Mouse (Mus musculus) forebrain, postnatal 0 days (tissue): Measurements from ENCODE around the gene Hoxd11. TPM values are rescaled to one million over a fixed set of nuclear protein-coding genes. Genes with fewer than 3 reads are reported as not detected.
A peak's percentile ranks its signal among the peaks of the same experiment; 100 is the strongest.

ENCODE experiments used
- ATAC-seq: fragments of 200-750 bp; cut with Nextera tagmentation; 2 replicates; pipeline ENCODE4 v1.8.0; 2017; ENCODE audit warnings: mild to moderate bottlenecking, moderate library complexity
- DNase-seq: peaks from one replicate; pipeline ENCODE4 v3.0.0-alpha.2; 2015
- H3K27ac ChIP-seq: fragments of 300-500 bp; sonication (generic); 2 replicates; pipeline ENCODE4 v1.5.1; 2014; ENCODE audit warnings: low read depth, mild to moderate bottlenecking, antibody characterized with exemption, low read length, moderate library complexity, mixed read lengths
- H3K27me3 ChIP-seq: fragments of 300-500 bp; sonication (generic); 2 replicates; pipeline ENCODE4 v1.6.1; 2014; ENCODE audit warnings: mild to moderate bottlenecking, low read length, mixed read lengths; ENCODE audit not compliant: insufficient read depth
- H3K36me3 ChIP-seq: fragments of 300-500 bp; sonication (generic); 2 replicates; pipeline ENCODE4 v1.6.1; 2014; ENCODE audit warnings: mild to moderate bottlenecking, moderate library complexity; ENCODE audit not compliant: insufficient read depth
- H3K4me1 ChIP-seq: fragments of 300-500 bp; sonication (generic); 2 replicates; pipeline ENCODE4 v1.6.1; 2014; ENCODE audit warnings: antibody characterized with exemption; ENCODE audit not compliant: insufficient read depth
- H3K4me2 ChIP-seq: fragments of 300-500 bp; sonication (generic); 2 replicates; pipeline ENCODE4 v1.6.1; 2014; ENCODE audit warnings: low read depth, mild to moderate bottlenecking, moderate library complexity
- H3K4me3 ChIP-seq: fragments of 300-500 bp; sonication (generic); 2 replicates; pipeline ENCODE4 v1.5.1; 2014; ENCODE audit warnings: low read depth, low read length, mixed read lengths
- H3K9ac ChIP-seq: fragments of 300-500 bp; sonication (generic); 2 replicates; pipeline ENCODE4 v1.6.1; 2014; ENCODE audit warnings: mild to moderate bottlenecking
- H3K9me3 ChIP-seq: fragments of 300-500 bp; sonication (generic); 2 replicates; pipeline ENCODE4 v1.6.1; 2016; ENCODE audit warnings: low read length
- CTCF ChIP-seq: sonication (generic); IDR thresholded peaks from 2 replicates; pipeline ENCODE4 v1.5.1; 2016; ENCODE audit warnings: antibody characterized with exemption, control low read depth, low read depth
- WGBS: fragments of 180-500 bp; shearing (Covaris S2); extraction: QIAGEN DNeasy Blood & Tissue Kit; methylation state at CpG from one replicate; pipeline ENCODE4 v1.1.7; 2014; 5-methylcytosine and 5-hydroxymethylcytosine counted together
- polyA plus RNA-seq: library from polyadenylated mRNA; unstranded; fragments of >200 nt; fragmentation: Nextera tagmentation; extraction: Ambion mirVana; gene quantifications from 2 replicates; pipeline ENCODE4 v1.2.1, GENCODE M21; 2015
- total RNA-seq: library from RNA; depleted of rRNA; stranded (reverse); fragments of >200 nt; gene quantifications from 2 replicates; pipeline ENCODE4 v1.2.3, GENCODE M21; 2014

The Hoxd11 gene
- total and polyA plus RNA-seq, 2 experiments from 2014 or later, result not detected

DNA sequence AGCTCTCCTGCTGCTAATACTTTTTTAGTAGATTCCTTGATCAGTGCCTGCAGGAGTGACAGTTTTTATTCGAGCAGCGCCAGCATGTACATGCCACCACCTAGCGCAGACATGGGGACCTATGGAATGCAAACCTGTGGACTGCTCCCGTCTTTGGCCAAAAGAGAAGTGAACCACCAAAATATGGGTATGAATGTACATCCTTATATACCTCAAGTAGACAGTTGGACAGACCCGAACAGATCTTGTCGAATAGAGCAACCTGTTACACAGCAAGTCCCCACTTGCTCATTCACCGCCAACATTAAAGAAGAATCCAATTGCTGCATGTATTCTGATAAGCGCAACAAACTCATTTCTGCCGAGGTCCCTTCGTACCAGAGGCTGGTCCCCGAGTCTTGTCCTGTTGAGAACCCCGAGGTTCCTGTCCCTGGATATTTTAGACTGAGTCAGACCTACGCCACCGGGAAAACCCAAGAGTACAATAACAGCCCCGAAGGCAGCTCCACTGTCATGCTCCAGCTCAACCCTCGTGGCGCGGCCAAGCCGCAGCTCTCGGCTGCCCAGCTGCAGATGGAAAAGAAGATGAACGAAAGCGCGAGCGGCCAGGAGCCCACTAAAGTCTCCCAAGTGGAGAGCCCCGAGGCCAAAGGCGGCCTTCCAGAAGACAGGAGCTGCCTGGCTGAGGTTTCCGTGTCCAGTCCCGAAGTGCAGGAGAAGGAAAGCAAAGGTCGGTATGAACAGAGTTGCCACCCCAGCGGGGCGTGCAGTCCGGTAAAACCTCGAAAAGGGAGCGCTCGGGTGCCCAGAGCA is 12.8 kb downstream of the Hoxd11 start:
- H3K4me2 ChIP-seq, result no peak overlapping the region
- 0 out of 2 replicates have a peak, but pooled peaks cover 4% of the 10 kb centered on the region for H3K9me3 ChIP-seq
- WGBS, result 4% methylated on average over 35 of the region's 35 CpGs
- no peak overlapping the region for H3K9ac ChIP-seq
- H3K27ac ChIP-seq, result no peak overlapping the region
- H3K4me1 ChIP-seq, result no peaks in the 10 kb centered on the region
- no peak for TF ChIP-seq CTCF
- no peak for ATAC-seq
- no peaks in the 10 kb centered on the region for H3K36me3 ChIP-seq
- H3K27me3 ChIP-seq, result peaks cover 94% of the 10 kb centered on the region
- H3K4me3 ChIP-seq, result no peak overlapping the region
- DNase-seq, result no peak

DNA sequence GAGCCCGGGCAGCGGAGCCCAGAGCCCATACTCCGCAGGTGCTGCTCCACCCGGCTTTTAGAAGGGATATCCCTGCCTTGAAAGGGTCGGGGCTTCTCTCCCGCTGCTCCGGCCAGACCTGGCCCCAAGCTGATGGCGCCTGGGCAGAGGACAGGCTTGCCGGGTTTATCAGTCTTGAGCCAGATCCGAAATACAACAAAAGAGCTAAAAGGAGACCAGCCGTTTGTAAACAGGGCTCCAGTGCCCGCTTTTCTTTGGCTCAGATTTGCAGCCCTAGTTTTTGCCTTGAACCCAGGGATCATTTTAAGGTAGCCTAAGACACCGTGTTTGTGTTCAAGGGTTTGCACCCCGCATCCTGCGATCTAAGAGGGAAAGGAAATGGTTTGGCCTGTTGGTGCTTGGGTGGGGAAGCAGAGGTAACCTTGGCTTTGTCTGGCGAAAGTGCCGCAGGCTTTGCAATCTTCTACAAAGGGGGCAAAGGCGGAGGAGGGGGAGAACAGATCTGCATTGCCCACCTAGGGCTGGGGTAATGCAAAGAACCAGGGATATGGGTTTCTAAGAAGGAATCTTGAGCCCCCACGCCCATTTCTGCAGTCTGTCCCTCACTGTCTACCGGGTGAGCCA is 13.6 kb downstream of the Hoxd11 start:
- no peak for DNase-seq
- H3K9me3 ChIP-seq, result 0 out of 2 replicates have a peak, but pooled peaks cover 4% of the 10 kb centered on the region
- TF ChIP-seq CTCF, result no peak
- H3K27me3 ChIP-seq, result peaks cover 94% of the 10 kb centered on the region
- 2% methylated on average over 20 of the region's 20 CpGs for WGBS
- H3K9ac ChIP-seq, result no peak overlapping the region
- no peak overlapping the region for H3K27ac ChIP-seq
- no peak overlapping the region for H3K4me3 ChIP-seq
- no peaks in the 10 kb centered on the region for H3K4me1 ChIP-seq
- H3K4me2 ChIP-seq, result no peak overlapping the region
- ATAC-seq, result no peak
- no peaks in the 10 kb centered on the region for H3K36me3 ChIP-seq

DNA sequence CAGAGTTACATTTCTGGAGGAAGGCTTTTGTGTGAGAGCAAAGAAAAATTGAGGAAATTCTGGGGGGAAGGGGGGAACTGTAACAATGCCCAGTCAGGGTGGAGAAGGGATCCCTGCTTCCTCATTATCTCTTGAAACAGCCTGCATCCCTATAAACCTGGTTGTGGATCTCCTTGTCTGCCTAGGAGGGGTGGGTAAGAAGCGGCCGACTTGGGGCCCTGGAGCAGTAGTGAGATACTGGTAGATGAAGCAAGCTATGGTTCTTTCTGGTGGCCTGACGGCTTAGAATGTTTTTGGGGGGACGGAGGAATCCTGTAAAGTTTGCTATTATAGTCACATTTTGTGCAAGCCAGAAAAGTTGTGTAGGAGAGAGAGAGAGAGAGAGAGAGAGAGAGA is 14.1 kb downstream of the Hoxd11 start:
- TF ChIP-seq CTCF, result no peak
- ATAC-seq (no peak), DNase-seq (no peak)
- Histone ChIP-seq H3K4me1 (no peaks in the 10 kb centered on the region), H3K27me3 (peaks cover 89% of the 10 kb centered on the region), H3K36me3 (no peaks in the 10 kb centered on the region), H3K9me3 (0 out of 2 replicates have a peak, but pooled peaks cover 4% of the 10 kb centered on the region), H3K27ac (no peak overlapping the region), H3K9ac (no peak overlapping the region), H3K4me3 (no peak overlapping the region), H3K4me2 (no peak overlapping the region)
- 7% methylated on average over 4 of the region's 4 CpGs for WGBS

DNA sequence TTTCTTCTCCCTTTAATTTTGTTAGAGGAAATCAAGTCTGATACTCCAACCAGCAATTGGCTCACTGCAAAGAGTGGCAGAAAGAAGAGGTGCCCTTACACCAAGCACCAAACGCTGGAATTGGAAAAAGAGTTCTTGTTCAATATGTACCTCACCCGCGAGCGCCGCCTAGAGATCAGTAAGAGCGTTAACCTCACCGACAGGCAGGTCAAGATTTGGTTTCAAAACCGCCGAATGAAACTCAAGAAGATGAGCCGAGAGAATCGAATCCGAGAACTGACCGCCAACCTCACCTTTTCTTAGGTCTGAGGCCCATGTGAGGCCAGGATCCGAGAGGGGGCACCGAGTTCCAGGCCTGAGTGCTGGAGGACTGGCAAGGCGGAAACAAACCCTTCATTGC is 14.7 kb downstream of the Hoxd11 start:
- H3K36me3 ChIP-seq, result no peaks in the 10 kb centered on the region
- 0 out of 2 replicates have a peak, but pooled peaks cover 4% of the 10 kb centered on the region for H3K9me3 ChIP-seq
- no peak overlapping the region for H3K27ac ChIP-seq
- H3K4me1 ChIP-seq, result no peaks in the 10 kb centered on the region
- no peak for ATAC-seq
- no peak overlapping the region for H3K4me2 ChIP-seq
- no peak overlapping the region for H3K4me3 ChIP-seq
- 2% methylated on average over 16 of the region's 16 CpGs for WGBS
- peaks cover 87% of the 10 kb centered on the region for H3K27me3 ChIP-seq
- no peak overlapping the region for H3K9ac ChIP-seq
- peak; percentile 22; the same call in 1 of the 2 replicates for TF ChIP-seq CTCF
- DNase-seq, result no peak

DNA sequence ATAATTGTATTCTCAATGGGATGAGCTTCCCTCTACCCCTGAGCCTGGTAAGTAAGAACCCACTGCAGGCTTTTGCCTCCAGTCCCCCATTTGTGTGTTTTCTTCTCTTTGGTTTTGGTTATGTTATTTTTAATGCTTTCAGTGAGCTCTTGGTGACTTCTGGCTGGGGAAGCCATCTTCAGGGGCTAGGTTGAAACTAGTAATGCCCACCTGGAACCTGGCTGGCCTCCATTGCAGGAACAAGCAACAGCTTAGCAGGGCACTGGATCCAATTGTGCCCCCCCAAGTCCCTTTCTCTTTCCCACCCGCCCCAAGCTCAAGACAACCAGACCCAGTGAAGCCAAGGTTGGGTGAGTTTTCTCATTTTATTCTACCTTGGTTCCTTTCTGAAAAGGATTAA is 16.0 kb downstream of the Hoxd11 start:
- Histone ChIP-seq H3K27me3 (peaks cover 90% of the 10 kb centered on the region), H3K36me3 (no peaks in the 10 kb centered on the region), H3K9ac (no peak overlapping the region), H3K4me3 (no peak overlapping the region), H3K9me3 (0 out of 2 replicates have a peak, but pooled peaks cover 4% of the 10 kb centered on the region), H3K4me1 (no peaks in the 10 kb centered on the region), H3K4me2 (no peak overlapping the region), H3K27ac (no peak overlapping the region)
- no peak for ATAC-seq
- WGBS, result 0% methylated on average over 1 of the region's 1 CpGs
- TF ChIP-seq CTCF, result no peak
- DNase-seq, result no peak

DNA sequence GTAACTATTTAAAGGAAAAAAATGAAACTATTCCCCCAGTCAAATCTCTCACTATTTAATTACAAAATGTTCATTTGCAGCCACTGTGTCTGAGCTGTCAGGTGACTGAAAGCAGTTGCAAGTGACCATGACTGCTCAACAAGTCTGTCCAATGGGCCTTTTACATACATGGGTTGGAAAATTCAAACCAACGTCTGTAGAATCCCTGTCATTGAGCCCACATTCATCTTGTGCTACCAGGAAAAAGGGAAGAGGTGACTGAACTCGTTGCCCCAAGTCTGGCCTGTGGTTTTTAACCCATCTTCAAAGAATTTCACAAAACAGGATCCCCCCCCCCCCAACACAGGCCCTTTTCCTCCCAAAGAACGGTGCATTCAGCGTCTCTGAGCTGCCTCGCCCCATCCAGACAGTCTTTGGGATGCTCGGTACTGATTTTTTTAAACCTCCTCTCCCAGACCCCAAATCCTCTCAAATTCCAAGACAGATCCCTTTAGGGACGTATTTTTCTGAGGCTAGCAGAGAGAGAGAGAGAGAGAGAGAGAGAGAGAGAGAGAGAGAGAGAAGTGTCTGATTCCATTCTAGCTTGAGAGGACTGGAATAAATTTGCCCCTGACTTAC is 16.6 kb downstream of the Hoxd11 start:
- H3K27me3 ChIP-seq, result peaks cover 90% of the 10 kb centered on the region
- no peak for ATAC-seq
- H3K27ac ChIP-seq, result no peak overlapping the region
- TF ChIP-seq CTCF, result no peak
- no peak overlapping the region for H3K4me2 ChIP-seq
- H3K9ac ChIP-seq, result no peak overlapping the region
- no peaks in the 10 kb centered on the region for H3K36me3 ChIP-seq
- H3K4me1 ChIP-seq, result no peaks in the 10 kb centered on the region
- H3K9me3 ChIP-seq, result 0 out of 2 replicates have a peak, but pooled peaks cover 4% of the 10 kb centered on the region
- DNase-seq, result no peak
- WGBS, result 3% methylated on average over 7 of the region's 7 CpGs
- H3K4me3 ChIP-seq, result no peak overlapping the region
